In genomic region chr17:66404883-66405590, GRCm38 (mm10) we compare ENCODE assay signal across 8 mouse cellular contexts. TPM values are rescaled to one million over a fixed set of nuclear protein-coding genes. Genes with fewer than 3 reads are reported as not detected.
DNase-seq lines count a peak whose midpoint lies in the region; ATAC-seq and TF ChIP-seq lines count a peak whose summit lies in the region.

No protein-coding gene starts in this region.

- H3K27me3 ChIP-seq in embryonic facial prominence, embryonic 10.5 days (replicated peaks; ENCODE audit: low read depth, poor library complexity, severe bottlenecking): no peaks in the 10 kb centered on the region
- no peaks in the 10 kb centered on the region for H3K27me3 ChIP-seq in limb, embryonic 14.5 days (ENCODE audit: control insufficient read depth, insufficient read depth, low read length)
- H3K27me3 ChIP-seq in neural tube, embryonic 14.5 days (ENCODE audit: control insufficient read depth, insufficient read depth, low read length): no peaks in the 10 kb centered on the region

- TF ChIP-seq POLR2A in limb, embryonic 14.5 days (IDR thresholded peaks at IDR 0.05; ENCODE audit: borderline replicate concordance, extremely low read depth, insufficient read depth, insufficient read length): no peak

- H3K36me3 ChIP-seq in embryonic facial prominence, embryonic 10.5 days (replicated peaks): peaks cover 8% of the 10 kb centered on the region
- H3K36me3 ChIP-seq in limb, embryonic 14.5 days (ENCODE audit: control insufficient read depth, insufficient read depth, low read length): no peaks in the 10 kb centered on the region
- H3K36me3 ChIP-seq in neural tube, embryonic 14.5 days (ENCODE audit: control insufficient read depth, insufficient read depth, low read length): no peaks in the 10 kb centered on the region

- no peak overlapping the region for H3K9ac ChIP-seq in limb, embryonic 14.5 days (ENCODE audit: low read depth, low read length, severe bottlenecking)
- no peak overlapping the region for H3K9ac ChIP-seq in neural tube, embryonic 14.5 days (replicated peaks; ENCODE audit: low read depth, low read length)

- H3K4me1 ChIP-seq in embryonic facial prominence, embryonic 10.5 days: peaks cover 70% of the 10 kb centered on the region
- peaks cover 14% of the 10 kb centered on the region for H3K4me1 ChIP-seq in limb, embryonic 14.5 days (ENCODE audit: control insufficient read depth, insufficient read depth, low read length)
- peaks cover 23% of the 10 kb centered on the region for H3K4me1 ChIP-seq in neural tube, embryonic 14.5 days (ENCODE audit: control insufficient read depth, insufficient read depth, low read length)

- WGBS in embryonic facial prominence, embryonic 10.5 days: 26% methylated on average over 10 of the region's 10 CpGs
- 20% methylated on average over 10 of the region's 10 CpGs for WGBS in limb, embryonic 14.5 days
- 22% methylated on average over 10 of the region's 10 CpGs for WGBS in neural tube, embryonic 14.5 days

- peak overlapping the region; percentile 63 for H3K27ac ChIP-seq in embryonic facial prominence, embryonic 10.5 days (replicated peaks)
- no peak overlapping the region for H3K27ac ChIP-seq in limb, embryonic 14.5 days (replicated peaks; ENCODE audit: low read depth, low read length)
- no peak overlapping the region; the same call in 1 of the 2 replicates for H3K27ac ChIP-seq in neural tube, embryonic 14.5 days (ENCODE audit: low read depth, low read length)

- DNase-seq in gastrocnemius, adult 18-20 months (ENCODE audit: low spot score): peak; percentile 5
- no peak for DNase-seq in gastrocnemius, adult 8-10 months (ENCODE audit: low spot score in 2 of 2)
- peak; percentile 88 for DNase-seq in R1 (ENCODE audit: low read depth, low spot score)
- DNase-seq in embryonic facial prominence, embryonic 10.5 days (ENCODE audit: low spot score): peak; percentile 56
- DNase-seq in heart, postnatal 14 days: peak; percentile 35 to 37
- peak; percentile 65 for DNase-seq in limb, embryonic 14.5 days (ENCODE audit: low spot score)
- no peak for DNase-seq in spleen, postnatal 10 days (ENCODE audit: low spot score in 2 of 2)

- H3K4me3 ChIP-seq in embryonic facial prominence, embryonic 10.5 days: peak overlapping the region; percentile 21; the same call in 1 of the 2 replicates
- no peak overlapping the region for H3K4me3 ChIP-seq in limb, embryonic 14.5 days (replicated peaks; ENCODE audit: low read length)
- H3K4me3 ChIP-seq in neural tube, embryonic 14.5 days (ENCODE audit: low read depth, low read length): no peak overlapping the region

- ATAC-seq in limb, embryonic 14.5 days (ENCODE audit: low FRiP score, low read depth): no peak; the same call in 1 of the 2 replicates
- peak; percentile 29; the same call in 1 of the 2 replicates for ATAC-seq in neural tube, embryonic 14.5 days (ENCODE audit: low read depth)

- peak overlapping the region; percentile 14; the same call in 1 of the 2 replicates for H3K4me2 ChIP-seq in limb, embryonic 14.5 days (replicated peaks; ENCODE audit: low read depth, low read length, severe bottlenecking)
- H3K4me2 ChIP-seq in neural tube, embryonic 14.5 days (ENCODE audit: low read depth, low read length): no peak overlapping the region

- H3K9me3 ChIP-seq in embryonic facial prominence, embryonic 10.5 days: no peaks in the 10 kb centered on the region
- H3K9me3 ChIP-seq in limb, embryonic 14.5 days (ENCODE audit: control insufficient read depth, low read length): no peaks in the 10 kb centered on the region
- no peaks in the 10 kb centered on the region for H3K9me3 ChIP-seq in neural tube, embryonic 14.5 days (ENCODE audit: control insufficient read depth, low read length)

- intact Hi-C loops in heart, postnatal 14 days (cut with DNase I): no loop called here

RNA-seq across cellular contexts. Expression of gene Mtcl1, which starts 44.5 kb away (rescaled TPM):
- 1 to 10 TPM; 5.4 TPM for total RNA-seq in gastrocnemius, adult 18-20 months (2021)
- 10 to 100 TPM in 1 of 4 experiments, 1 to 10 TPM in 3; 4.8 to 10.0 (median 5.6) TPM for total RNA-seq in gastrocnemius, adult 8-10 months (2022)
- 13.2 and 22.3 TPM in 2 replicates for polyA plus RNA-seq in embryonic facial prominence, embryonic 10.5 days (2016; fragmentation: Nextera tagmentation; extraction: Ambion mirVana)
- 1 to 10 TPM; 4.4 to 4.6 TPM for total RNA-seq in heart, postnatal 14 days (2021)
- polyA plus RNA-seq in limb, embryonic 14.5 days (2012; rRNA removed): 6.7 and 7.8 TPM in 2 replicates
- 4.7 and 5.3 TPM in 2 replicates for polyA plus RNA-seq in limb, embryonic 14.5 days (2014; fragmentation: Nextera tagmentation; extraction: Ambion mirVana)
- 33.4 and 33.8 TPM in 2 replicates for polyA plus RNA-seq in neural tube, embryonic 14.5 days (2014; fragmentation: Nextera tagmentation; extraction: Ambion mirVana)

Comparison
In these comparisons a context has a peak if more than half of its experiments do, and no peak if none do; other contexts are left out.
1. DNase-seq: peak in gastrocnemius, adult 18-20 months (single experiment), R1 (single experiment), embryonic facial prominence, embryonic 10.5 days (single experiment), heart, postnatal 14 days (2 of 2) and limb, embryonic 14.5 days (single experiment); none in gastrocnemius, adult 8-10 months (0 of 2) and spleen, postnatal 10 days (0 of 2).